Mouse (Mus musculus) gastrocnemius, adult 8-10 months (tissue): Measurements from ENCODE around the gene Map9. TPM values are rescaled to one million over a fixed set of nuclear protein-coding genes. Genes with fewer than 3 reads are reported as not detected.
"Not testable (repeated sequence)": the region's sequence is repeated elsewhere in the genome, so short reads cannot be mapped to it uniquely, and the experiment has no call there.

Experiments used
- DNase-seq, 2 experiments: peaks; one replicate each; pipeline ENCODE4 v3.0.0; 2022; ENCODE audit warnings: low spot score in 2 of 2
- total RNA-seq, 4 experiments: library from RNA; stranded (reverse); gene quantifications; 2 replicates each; pipeline ENCODE4 v1.2.4; 2022

Map9 gene
- total RNA-seq: 1 to 10 TPM; 1.4 to 3.2 (median 1.7) TPM

- DNase-seq: peak; percentile 94 to 98
Measured at GRCm38 (mm10) chr3:82357797-82358524, at the start of gene Map9. TSS of gene Map9 (plus strand) at chr3:82358044.

- DNase-seq: no peak
Measured at GRCm38 (mm10) chr3:82315728-82316127, 42.1 kb upstream of the Map9 start.

DNA sequence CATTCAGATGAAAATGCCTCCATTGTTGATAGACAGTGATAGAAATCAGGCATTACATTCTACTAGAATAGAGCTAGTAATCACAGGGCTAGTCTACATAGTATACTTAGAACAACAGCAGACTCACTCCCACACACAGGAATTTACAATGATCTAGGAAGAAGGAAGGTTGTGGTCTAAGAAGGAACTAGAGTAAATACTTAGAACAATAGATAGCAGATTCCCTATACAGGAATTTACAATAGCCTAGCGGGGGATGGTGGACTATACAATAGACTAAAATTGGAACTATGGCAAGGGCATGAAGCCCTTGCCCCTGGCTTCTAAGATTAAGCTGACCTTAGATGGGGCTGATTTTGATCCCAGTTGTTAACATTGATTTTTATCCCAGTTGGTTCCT, 31.1 kb upstream of the Map9 start:
- DNase-seq: not testable (repeated sequence)

DNA sequence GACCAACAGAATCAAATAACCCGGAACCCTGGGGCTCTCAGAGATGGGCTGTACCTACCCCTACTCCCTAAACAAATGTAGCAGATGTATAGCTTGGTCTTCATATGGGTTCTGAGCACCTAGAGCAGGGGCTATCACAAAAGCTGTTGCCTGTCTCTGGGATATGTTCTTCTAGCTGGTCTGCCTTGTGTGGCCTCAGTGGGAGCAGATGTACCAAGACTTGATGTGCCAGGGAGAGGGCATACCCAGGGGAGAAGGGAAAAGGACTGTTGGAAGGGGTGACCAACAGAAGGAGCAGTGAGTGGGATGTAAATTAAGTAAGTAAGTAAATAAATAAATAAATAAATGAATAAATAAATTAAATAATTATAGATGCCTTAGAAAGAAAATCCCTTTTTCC, 25.8 kb upstream of the Map9 start:
- DNase-seq: no peak

DNA sequence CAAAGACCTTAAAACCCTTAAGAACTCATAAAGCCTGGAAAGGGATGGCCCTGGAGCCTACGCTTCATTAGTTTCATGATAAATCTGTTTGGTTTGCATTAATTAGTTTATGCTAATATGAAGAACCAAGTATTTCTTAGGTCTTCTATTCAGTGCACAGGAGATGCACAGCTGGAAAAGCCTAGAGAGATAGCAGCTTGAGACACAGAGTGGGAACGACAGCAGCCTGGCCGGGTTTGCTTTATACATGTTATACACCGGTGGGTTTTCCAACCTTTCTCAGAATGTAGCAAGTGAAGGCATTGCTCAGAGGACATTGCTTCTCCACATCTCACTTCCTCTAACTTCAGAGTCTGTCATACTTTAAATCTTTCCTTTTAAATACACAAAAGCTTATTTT, 25.3 kb upstream of the Map9 start:
- no peak for DNase-seq

GRCm38 (mm10) chr3:82333128-82333969, 24.5 kb upstream of the Map9 start:
- no peak for DNase-seq

GRCm38 (mm10) chr3:82340111-82340510, 17.7 kb upstream of the Map9 start:
- no peak for DNase-seq

DNA sequence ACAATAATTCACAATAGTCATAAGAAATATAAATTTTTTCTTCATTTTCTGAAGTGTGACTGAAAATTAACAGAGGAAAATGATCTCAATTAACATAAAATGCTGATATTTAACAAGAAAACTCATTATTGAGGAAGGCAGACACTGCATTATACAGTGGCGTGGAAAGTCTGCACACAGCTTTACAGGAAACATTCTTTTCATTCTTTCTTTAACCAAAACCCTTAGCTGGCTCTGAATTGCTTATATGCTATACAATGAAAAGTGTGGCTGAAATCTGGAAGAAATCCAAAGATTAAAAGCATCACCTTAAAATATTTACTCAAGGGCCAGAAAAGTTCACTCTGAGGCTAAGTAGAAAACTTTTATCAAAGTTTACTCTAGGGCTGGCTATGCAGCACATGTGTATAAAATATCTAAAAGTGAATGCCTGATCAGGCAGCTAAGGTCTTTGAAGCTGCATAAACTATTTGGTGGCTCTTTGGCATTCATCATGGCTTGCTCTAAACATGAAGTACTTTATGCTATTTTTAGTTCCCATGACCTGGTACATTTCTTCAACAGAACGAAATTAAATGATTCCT, 9.5 kb upstream of the Map9 start:
- DNase-seq: no peak

DNA sequence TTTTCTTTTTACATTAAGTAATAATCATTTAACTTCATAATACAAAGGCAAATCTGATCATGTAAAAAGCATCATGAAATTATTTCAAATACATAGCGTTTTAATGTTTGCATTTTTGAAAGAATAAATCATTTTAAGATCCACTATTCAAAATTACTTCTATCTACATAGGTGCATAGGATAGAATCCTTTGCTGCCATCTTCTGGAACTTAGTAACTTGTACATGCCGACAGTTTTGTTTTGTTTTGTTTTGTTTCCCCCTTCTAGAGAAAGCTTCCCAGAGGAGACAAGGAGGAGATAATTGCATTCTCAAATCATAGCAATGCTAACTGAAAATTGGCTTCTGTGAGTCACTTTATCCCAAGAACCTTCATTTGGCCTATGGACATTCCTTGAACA, 7.5 kb upstream of the Map9 start:
- DNase-seq: no peak

- no peak for DNase-seq
Measured at GRCm38 (mm10) chr3:82357340-82357739, 504 bp upstream of the Map9 start.

DNA sequence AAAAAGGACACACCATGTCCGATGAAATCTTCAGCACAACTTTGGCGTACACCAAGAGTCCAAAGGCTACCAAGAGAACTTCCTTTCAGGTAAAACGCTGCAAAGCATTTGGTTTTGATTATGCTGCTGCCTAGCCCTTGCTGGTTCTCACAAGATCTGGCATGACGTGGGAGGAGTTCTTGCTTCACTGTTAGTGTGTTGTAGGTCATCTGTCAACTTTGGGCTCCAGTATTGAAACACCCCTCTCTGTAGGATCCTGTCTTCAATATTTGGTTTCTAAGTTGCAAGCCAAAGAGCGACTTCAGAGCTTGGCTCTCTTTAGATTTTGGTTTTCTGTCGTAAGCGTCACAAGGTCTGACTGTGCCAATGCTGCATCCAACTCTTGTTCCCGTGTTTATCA, 1.2 kb downstream of the Map9 start:
- DNase-seq: no peak

- no peak for DNase-seq
Measured at GRCm38 (mm10) chr3:82362452-82362851, 4.6 kb downstream of the Map9 start.

- no peak for DNase-seq
Measured at GRCm38 (mm10) chr3:82364505-82364904, 6.7 kb downstream of the Map9 start.

- no peak for DNase-seq
Measured at GRCm38 (mm10) chr3:82364988-82365387, 7.1 kb downstream of the Map9 start.

GRCm38 (mm10) chr3:82369063-82369860, 11.4 kb downstream of the Map9 start:
- no peak for DNase-seq

DNA sequence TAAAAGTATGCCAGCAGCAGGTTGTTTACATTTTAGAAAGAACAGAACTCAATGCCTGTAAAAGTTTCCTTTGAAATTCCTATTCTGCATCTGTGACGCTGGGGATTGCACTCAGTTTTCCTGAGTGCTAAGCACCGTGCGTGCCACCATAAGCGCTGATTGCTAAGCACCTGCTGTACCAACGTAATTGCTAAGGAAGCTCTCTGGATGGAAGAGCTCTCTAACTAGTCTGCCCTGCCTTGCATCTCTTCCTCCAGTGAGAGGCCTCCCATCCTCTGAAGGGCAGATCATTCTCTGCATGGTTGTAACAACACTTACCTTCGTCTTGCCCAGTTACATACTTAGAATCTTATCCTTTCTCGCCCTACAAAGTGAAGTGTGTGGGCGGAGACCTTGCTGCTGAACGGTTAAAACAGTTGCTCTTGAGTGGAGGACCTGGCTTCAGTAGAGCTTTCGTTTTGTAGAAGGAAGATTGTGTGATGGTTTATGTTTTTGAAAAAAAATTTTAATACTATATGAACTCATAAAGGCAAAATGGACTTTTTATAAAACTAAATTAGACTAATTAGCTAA, 12.7 kb downstream of the Map9 start:
- DNase-seq: no peak

- DNase-seq: no peak
Measured at GRCm38 (mm10) chr3:82376965-82377364, 19.1 kb downstream of the Map9 start.

DNA sequence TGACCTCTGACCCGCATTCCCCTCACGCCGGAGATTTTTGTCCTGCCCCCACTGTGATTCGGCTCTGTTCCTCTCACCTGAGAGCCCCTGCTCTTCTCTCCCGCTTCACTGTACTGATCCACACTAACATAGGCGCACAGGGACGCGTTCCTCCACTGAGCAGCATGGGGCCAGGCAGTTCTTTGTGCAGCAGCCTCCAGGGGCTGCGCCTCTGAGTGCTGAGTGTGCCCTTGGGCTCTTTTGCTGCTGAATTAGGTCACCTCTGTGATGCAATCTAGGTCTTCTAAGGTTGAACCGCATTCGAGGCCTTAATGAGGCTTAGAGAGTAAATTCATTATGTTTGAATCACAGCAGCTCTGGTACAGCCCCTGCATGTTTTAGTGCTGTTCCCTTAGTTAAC, 24.5 kb downstream of the Map9 start:
- DNase-seq: no peak

DNA sequence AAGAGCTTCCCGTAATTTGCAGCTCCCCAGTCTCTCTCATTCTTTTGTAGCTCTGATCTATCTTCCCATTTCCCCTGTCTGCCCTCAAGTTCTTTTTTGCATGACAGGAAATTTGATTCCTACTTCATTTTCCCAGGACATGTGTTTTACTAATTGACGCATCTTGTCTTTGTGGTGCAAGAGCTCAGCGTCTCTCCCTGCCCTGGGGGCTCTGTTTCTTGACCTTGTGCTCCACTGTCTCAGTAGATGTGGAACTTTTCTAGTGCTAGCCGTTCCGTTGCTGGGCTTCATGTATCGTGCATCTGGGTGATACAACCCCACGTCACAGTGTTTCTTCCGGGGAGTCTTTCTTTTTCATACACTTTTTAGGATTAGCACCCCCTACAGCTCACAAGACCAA, 27.2 kb downstream of the Map9 start:
- DNase-seq: no peak

GRCm38 (mm10) chr3:82405830-82406229, 48.0 kb downstream of the Map9 start:
- DNase-seq: no peak

DNA sequence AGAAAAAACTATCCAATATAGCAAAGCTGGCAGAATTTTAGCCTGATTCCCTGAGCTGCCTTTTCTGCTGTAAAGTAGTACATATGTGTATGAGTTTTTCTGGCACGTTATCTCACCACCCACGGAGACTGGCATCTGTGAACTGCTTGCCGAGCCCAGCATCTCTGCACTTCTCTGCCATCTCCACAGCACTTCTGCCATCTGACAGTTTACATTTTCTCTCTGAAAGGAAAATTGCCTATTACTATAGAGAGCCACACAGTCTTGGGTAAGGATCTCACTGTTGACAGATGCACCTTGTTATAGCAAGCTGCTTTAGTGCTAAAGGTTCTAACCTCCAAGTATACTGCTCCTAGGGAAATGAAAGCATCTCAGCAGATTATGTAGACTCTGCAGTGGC, 48.5 kb downstream of the Map9 start:
- DNase-seq: no peak
